Mouse (Mus musculus): ENCODE data around the gene Slc17a7. TPM values are rescaled to one million over a fixed set of nuclear protein-coding genes. Genes with fewer than 3 reads are reported as not detected.
"Not testable (repeated sequence)": the region's sequence is repeated elsewhere in the genome, so short reads cannot be mapped to it uniquely, and the experiment has no call there.

Gene Slc17a7
- total RNA-seq, 2 experiments from 2014 or later = 1,365 to 1,520 TPM

GRCm38 (mm10) chr7:45167761-45168445 is 4.2 kb downstream of the Slc17a7 start:
- peak; percentile 45 to 86 for DNase-seq (ENCODE audit: low spot score in 2 of 2)
- intact Hi-C loops (cut with DNase I) = loop anchor here (1.0 to 10.0 kb wide), 2 partner anchors 65 to 197 kb away; partner anchors contain the start of gene Ppfia3

GRCm38 (mm10) chr7:45168656-45169055 is 4.9 kb downstream of the Slc17a7 start:
- DNase-seq (ENCODE audit: low spot score in 2 of 2) = peak in 1 of 2 experiments; percentile 28

GRCm38 (mm10) chr7:45169495-45169894 is 5.7 kb downstream of the Slc17a7 start:
- intact Hi-C loops (cut with DNase I) = loop anchor here (10.0 kb wide), 1 partner anchor 195 kb away; the partner anchor contains the start of gene Ppfia3
- DNase-seq (ENCODE audit: low spot score in 2 of 2) = peak; percentile 62 to 85

More at GRCm38 (mm10) chr7:45168656-45169055, 4.9 kb downstream of the Slc17a7 start:
- intact Hi-C loops (cut with DNase I) = loop anchor here (10.0 kb wide), 1 partner anchor 196 kb away; the partner anchor contains the start of gene Ppfia3

- no peak for DNase-seq (ENCODE audit: low spot score in 2 of 2)
- intact Hi-C loops (cut with DNase I) = no loop called here
Measured at GRCm38 (mm10) chr7:45172974-45173373, 9.2 kb downstream of the Slc17a7 start.

- intact Hi-C loops (cut with DNase I); DNase-seq (ENCODE audit: low spot score in 2 of 2): not testable (repeated sequence)
Measured at GRCm38 (mm10) chr7:45173772-45174171, 10.0 kb downstream of the Slc17a7 start.

GRCm38 (mm10) chr7:45174567-45175280 is 11.0 kb downstream of the Slc17a7 start:
- peak in 1 of 2 experiments; percentile 25 for DNase-seq (ENCODE audit: low spot score in 2 of 2)
- intact Hi-C loops (cut with DNase I) = no loop called here

GRCm38 (mm10) chr7:45175398-45175797 is 11.6 kb downstream of the Slc17a7 start:
- DNase-seq (ENCODE audit: low spot score in 2 of 2) = no peak
- intact Hi-C loops (cut with DNase I) = no loop called here

GRCm38 (mm10) chr7:45175929-45176328 is 12.2 kb downstream of the Slc17a7 start:
- intact Hi-C loops (cut with DNase I) = no loop called here

GRCm38 (mm10) chr7:45176356-45176755 is 12.6 kb downstream of the Slc17a7 start:
- intact Hi-C loops (cut with DNase I) = no loop called here
- DNase-seq (ENCODE audit: low spot score in 2 of 2) = peak; percentile 44 to 52

More at GRCm38 (mm10) chr7:45175929-45176328, 12.2 kb downstream of the Slc17a7 start:
- DNase-seq (ENCODE audit: low spot score in 2 of 2) = no peak

GRCm38 (mm10) chr7:45178550-45178949 is 14.8 kb downstream of the Slc17a7 start:
- intact Hi-C loops (cut with DNase I) = no loop called here
- no peak for DNase-seq (ENCODE audit: low spot score in 2 of 2)

- no peak for DNase-seq (ENCODE audit: low spot score in 2 of 2)
- intact Hi-C loops (cut with DNase I) = no loop called here
Measured at GRCm38 (mm10) chr7:45179469-45179868, 15.7 kb downstream of the Slc17a7 start, which contains the start of gene Gfy. Gene Gfy (minus strand): TSS chr7:45179569.

GRCm38 (mm10) chr7:45180896-45181477 is 17.2 kb downstream of the Slc17a7 start, which contains the start of gene Pth2:
Gene Pth2 (plus strand): TSS chr7:45180995.
- no peak for DNase-seq (ENCODE audit: low spot score in 2 of 2)
- intact Hi-C loops (cut with DNase I) = no loop called here

GRCm38 (mm10) chr7:45181540-45181939 is 17.8 kb downstream of the Slc17a7 start:
- intact Hi-C loops (cut with DNase I) = no loop called here
- DNase-seq (ENCODE audit: low spot score in 2 of 2) = no peak

GRCm38 (mm10) chr7:45182199-45182601 is 18.5 kb downstream of the Slc17a7 start:
- peak; percentile 83 to 95 for DNase-seq (ENCODE audit: low spot score in 2 of 2)
- intact Hi-C loops (cut with DNase I) = no loop called here

GRCm38 (mm10) chr7:45182606-45183005 is 18.9 kb downstream of the Slc17a7 start:
- intact Hi-C loops (cut with DNase I) = no loop called here
- DNase-seq (ENCODE audit: low spot score in 2 of 2) = no peak

- DNase-seq (ENCODE audit: low spot score in 2 of 2) = no peak
- intact Hi-C loops (cut with DNase I) = no loop called here
Measured at GRCm38 (mm10) chr7:45183672-45184071, 19.9 kb downstream of the Slc17a7 start.

- no peak for DNase-seq (ENCODE audit: low spot score in 2 of 2)
- intact Hi-C loops (cut with DNase I) = no loop called here
Measured at GRCm38 (mm10) chr7:45185921-45186320, 22.2 kb downstream of the Slc17a7 start.

GRCm38 (mm10) chr7:45189600-45189999 is 25.9 kb downstream of the Slc17a7 start:
- peak in 1 of 2 experiments; percentile 88 for DNase-seq (ENCODE audit: low spot score in 2 of 2)
- intact Hi-C loops (cut with DNase I) = no loop called here

GRCm38 (mm10) chr7:45190186-45190585 is 26.4 kb downstream of the Slc17a7 start:
- no peak for DNase-seq (ENCODE audit: low spot score in 2 of 2)
- intact Hi-C loops (cut with DNase I) = no loop called here

- intact Hi-C loops (cut with DNase I) = no loop called here
- no peak for DNase-seq (ENCODE audit: low spot score in 2 of 2)
Measured at GRCm38 (mm10) chr7:45191161-45191560, 27.4 kb downstream of the Slc17a7 start.
